Mouse (Mus musculus): ENCODE data around the gene Apof.
"Not testable (repeated sequence)": the region's sequence is repeated elsewhere in the genome, so short reads cannot be mapped to it uniquely, and the experiment has no call there.

Gene Apof

DNA sequence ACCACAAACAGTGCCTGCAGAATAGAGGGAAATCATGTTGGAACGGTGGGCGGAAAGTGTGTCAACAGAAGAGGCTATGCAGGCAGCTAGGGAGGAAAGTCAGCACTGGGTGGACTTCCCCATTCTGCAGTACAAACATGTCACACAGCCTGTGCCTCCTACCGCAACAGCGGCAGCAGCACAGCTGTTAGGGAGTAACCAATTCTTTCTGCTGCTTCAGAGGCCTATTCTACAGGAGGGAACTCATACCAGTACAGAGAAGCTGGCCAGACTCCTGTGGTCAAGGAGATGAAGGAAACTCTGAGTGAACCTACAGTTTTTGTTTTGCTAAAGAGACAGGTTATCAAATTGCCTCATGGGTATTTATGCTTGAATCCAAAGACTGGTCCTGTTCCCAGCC is 9.5 kb upstream of the Apof start:
- DNase-seq (ENCODE audit: low read depth, low spot score): no peak

DNA sequence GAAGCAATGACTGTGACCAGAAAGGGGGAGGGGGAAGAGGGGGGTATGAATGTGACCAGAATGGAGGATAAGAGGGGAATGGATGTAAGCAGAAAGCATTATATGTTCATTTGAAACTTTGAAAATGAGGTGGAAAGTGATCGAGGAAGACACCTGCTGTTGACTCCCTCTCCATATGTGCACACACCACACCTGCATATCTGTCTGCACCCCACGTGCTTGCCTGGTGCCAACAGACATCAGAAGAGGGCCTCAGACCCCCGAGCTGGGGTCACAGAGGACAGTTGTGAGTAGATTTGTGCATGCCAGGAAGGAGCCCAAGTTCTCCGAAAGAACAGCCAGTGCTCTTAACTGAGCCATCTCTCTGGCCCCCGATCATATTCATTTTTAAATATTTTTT is 8.5 kb upstream of the Apof start:
- DNase-seq (ENCODE audit: low read depth, low spot score): no peak

DNA sequence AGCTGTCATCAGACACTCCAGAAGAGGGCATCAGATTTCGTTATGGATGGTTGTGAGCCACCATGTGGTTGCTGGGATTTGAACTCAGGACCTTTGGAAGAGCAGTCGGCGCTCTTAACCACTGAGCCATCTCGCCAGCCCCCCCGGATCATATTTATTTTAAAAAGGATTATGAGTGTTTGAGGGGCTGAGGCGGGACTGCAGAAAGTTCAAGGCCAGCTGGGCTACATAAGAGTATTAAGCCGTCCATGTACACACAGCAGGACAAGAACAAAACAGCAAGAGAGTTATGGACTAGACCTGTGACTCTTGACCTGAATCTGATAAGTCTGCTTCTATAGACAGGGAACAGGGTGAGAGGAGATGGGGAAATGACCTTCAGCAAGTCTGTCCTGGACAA is 8.1 kb upstream of the Apof start:
- not testable (repeated sequence) for DNase-seq (ENCODE audit: low read depth, low spot score)

DNA sequence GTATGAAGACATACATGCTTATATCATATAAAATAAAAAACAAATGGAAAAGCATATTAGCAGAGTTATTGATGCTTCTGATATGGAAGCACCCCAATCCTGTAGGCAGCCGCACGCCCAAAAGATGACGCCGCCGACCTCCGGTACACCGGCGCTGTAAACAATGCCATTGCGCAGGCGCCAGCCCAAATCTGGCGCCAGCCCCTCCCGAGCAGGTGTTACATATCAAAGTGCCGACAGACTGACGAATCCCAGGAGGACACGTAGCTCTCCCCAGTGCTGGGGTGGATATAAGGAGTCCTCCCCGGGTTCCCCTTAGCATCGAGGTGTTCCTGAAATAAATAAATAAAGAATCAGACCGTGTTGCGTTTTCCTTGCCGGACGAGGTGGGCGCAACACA is 6.2 kb upstream of the Apof start:
- DNase-seq (ENCODE audit: low read depth, low spot score): peak; percentile 90

DNA sequence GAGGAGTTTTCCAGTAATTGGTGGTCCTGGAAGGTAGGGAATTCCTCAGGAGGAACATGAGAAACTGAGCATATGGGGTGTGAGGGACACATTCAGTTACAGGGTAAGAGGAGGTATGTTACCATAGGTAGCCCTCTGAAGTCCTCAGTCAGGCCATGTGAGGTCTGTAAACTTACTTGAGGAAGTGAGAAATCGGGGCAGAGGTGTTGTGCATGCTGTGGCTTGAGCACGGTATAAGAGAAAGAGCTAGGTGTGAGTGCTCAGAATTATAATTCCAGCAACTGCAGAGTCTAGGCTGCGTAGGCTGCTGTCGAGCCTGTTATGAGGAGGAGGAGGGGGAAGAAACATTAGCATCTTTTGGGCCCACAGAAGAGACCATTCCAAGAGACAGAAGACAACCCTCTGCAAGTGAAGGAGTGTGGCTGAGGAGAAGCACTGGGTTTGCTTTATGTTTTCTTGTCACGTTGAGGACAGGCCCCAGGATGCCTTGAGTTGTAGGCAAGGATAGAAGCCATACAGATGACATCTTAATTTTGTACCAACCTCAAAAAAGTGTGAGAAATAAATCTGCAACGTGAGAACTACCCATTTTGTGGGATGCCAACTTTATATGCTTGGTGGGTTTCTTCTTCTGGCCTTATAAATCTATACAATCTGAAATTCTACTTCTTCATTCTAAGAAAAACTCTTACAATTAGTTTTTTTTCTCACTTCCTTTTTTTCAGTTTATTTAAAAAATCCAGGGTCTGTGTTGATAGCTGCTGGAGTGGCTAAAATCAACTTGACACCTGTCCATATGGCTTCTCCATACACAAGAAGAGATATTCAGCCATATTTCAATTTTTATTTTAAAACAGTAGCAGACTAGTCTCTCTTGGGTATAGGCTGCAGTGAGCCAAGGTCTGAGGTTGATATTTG is 4.8 kb upstream of the Apof start:
- no peak for DNase-seq (ENCODE audit: low read depth, low spot score)

DNA sequence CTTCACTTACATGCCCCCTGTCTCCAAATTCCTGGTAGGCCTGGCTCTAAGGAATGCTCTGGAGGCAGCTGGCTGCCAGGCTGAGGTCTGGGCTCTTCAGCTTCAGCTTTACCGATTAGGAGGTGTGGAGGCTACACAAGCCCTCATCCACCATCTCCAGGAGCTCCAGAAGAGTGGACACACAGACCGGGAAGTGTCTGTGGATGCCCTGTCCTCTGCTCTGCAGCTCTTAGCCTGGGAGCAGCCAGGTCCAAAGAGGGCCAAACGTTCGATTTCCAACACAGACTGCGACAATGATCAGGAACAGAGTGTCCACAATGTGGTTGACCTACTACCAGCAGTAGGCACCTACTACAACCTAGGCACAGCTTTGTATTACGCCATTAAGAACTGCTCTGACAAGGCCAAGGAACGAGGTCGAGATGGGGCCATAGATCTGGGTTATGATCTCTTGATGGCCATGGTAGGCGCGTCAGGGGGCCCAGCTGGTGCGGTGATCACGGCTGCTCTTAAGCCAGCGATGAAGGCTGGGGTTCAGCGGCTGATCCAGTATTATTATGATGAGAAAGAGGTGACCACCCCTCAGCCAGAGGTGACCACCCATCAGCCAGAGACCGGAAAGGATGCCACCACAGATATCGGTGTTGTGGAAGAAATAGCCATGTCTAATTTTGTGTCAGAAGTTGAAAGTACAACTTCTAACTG is 887 bp downstream of the Apof start:
- no peak for DNase-seq (ENCODE audit: low read depth, low spot score)

DNA sequence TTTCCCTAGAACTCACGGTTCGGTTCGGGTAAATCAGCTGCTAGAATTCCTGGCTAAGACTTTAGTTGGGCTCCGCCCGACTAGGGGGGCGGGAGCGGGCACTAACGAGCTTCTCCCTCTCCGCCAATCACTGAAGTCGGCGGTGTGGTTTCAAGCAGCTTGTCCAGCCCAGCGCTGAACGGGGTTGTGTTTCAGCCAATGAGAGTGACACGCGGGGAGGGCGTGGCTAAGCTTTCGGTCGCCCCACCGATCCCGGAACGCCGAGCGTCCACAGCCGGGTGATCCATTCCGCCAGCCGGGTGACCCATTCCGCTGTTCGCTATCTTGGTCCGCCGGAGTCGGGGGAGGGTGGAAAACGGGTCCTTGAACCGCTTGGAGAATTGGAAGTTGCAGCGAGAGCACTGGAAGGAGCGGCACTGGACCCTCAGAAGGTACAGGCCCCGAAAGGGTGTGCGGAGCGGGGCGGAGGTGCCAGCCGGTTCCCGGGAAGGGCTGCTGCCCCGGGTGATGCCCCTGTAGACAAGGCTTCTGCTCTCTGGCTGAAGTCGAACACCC is 1.9 kb downstream of the Apof start, which contains the start of gene Stat2:
Gene Stat2 (plus strand): TSS at position 273 of the 555 bp plus-strand sequence.
- peak; percentile 99 for DNase-seq (ENCODE audit: low read depth, low spot score)

DNA sequence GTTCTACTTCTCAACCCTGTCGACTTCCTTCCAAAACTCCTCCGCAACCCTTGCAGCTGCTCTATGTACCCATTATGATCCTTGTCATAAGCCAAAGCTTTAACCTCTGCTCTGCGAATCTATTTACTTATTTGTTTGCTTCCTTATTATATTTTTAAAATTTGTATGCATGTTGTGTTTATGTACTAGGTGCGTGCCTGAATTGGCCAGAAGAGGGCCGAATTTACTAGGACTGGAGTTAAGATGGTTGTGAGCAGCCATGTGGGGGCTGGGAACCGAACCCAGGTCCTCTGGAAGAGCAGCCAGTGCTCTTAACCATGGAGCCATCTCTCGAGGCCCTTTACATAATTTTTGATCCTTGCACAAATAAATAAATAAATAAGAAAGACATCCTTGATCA is 2.4 kb downstream of the Apof start:
- peak; percentile 70 for DNase-seq (ENCODE audit: low read depth, low spot score)

DNA sequence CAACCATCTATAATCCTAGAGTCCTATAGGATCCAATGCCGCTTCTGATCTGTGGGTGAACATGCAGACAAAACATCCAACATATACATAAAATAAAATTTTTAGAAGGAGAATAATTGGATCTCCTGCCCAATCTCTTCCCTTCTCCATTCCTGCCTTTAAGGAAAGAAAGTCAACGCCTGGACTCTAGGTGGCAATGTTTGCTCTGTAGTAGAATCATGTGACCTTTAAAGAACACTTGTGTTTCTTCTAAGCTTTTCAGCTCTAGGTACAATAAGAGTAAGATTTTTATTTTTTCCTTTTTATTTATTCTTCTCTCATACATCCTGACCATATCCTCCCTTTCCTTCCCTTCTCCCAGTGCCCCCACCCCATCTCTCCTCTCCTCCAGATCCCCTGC is 3.4 kb downstream of the Apof start:
- no peak for DNase-seq (ENCODE audit: low read depth, low spot score)

DNA sequence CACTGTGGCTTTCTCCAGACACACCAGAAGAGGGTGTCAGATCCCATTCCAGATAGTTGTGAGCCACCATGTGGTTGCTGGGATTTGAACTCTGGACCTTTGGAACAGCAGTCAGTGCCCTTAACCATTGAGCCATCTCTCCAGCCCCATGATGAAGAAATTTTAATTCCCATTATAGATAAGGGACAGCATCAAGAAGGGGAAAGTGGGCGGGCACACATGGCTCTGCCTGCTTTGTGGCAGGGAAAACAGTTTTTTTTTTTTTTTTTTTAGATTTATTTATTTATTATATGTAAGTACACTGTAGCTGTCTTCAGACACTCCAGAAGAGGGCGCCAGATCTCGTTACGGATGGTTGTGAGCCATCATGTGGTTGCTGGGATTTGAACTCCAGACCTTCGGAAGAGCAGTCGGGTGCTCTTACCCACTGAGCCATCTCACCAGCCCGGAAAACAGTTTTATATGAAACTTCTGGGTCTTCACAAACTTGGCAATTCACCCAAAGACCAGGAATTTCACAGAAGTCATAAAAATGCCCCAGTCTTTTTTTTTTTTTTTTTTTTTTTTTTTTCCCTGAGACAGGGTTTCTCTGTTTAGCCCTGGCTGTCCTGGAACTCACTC is 4.5 kb downstream of the Apof start:
- not testable (repeated sequence) for DNase-seq (ENCODE audit: low read depth, low spot score)

DNA sequence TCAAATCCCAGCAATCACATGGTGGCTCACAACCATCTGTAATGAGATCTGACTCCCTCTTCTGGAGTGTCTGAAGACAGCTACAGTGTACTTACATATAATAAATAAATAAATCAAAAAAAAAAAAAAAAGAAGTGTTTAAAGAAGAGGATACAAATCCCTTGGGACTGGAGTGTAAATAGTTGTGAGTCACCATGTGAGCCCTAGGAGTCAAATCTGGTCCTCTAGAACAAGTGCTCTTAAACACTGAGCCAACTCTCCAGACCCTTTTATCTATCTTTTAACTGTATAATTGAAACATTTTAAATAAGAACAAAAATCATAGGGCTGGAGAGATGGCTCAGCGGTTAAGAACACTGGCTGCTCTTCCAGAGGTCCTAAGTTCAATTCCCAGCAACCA is 6.9 kb downstream of the Apof start:
- DNase-seq (ENCODE audit: low read depth, low spot score): not testable (repeated sequence)

DNA sequence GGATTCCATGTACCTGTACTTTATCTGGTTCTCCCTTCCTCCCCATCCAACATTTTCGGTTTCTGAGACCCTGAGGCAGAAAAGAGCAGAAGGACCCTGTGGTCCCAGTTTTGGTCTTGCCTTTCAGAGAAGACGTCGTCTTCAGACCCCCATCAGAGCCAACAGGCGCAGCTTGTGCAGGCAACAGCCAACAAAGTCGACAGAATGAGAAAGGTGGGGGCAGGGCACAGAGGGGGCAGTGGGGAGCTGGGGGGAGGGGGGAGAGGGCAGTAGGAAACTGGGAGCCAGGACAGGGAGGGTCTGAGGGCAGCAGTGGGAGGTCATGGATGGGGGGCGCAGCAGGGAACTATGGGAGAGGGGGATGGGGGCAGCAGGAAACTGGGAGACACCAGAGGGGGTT is 9.7 kb downstream of the Apof start:
- no peak for DNase-seq (ENCODE audit: low read depth, low spot score)

DNA sequence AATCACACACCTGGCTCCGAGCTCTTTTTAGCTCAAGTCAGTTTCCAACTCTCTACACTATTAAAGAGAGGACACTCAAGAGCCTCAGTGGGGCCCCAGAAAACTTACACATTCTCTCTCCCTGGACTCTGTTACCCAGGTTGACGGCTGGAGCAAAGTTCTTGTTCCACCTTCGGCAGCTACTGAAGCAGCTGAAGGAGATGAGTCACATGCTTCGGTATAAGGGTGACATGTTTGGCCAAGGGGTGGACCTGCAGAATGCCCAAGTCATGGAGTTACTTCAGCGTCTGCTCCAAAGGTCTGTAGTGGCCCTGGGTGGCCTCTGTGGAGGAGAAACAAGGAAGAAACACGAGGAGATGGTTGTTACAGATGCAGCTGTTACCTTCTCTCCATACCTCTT is 12.5 kb downstream of the Apof start:
- DNase-seq (ENCODE audit: low read depth, low spot score): no peak

DNA sequence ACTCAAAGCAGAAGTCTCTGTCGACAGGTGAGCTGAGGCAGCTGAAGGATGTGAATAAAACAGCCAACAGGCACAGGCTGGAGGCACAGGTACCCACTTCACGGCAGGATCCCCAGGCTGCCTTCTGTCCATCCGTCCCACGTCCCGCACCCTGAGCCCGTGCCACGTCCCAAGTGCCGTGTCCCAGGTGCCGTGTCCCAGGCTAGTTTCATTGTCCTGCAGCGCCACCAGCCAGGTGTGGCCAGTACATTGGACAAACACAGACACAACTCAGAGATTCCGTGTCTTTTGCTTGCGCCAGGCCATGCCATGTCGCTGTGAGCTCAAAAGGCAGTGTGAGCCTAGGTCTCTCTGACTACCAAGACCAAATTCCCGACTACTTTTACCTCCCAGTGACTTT is 13.2 kb downstream of the Apof start:
- peak; percentile 32 for DNase-seq (ENCODE audit: low read depth, low spot score)

DNA sequence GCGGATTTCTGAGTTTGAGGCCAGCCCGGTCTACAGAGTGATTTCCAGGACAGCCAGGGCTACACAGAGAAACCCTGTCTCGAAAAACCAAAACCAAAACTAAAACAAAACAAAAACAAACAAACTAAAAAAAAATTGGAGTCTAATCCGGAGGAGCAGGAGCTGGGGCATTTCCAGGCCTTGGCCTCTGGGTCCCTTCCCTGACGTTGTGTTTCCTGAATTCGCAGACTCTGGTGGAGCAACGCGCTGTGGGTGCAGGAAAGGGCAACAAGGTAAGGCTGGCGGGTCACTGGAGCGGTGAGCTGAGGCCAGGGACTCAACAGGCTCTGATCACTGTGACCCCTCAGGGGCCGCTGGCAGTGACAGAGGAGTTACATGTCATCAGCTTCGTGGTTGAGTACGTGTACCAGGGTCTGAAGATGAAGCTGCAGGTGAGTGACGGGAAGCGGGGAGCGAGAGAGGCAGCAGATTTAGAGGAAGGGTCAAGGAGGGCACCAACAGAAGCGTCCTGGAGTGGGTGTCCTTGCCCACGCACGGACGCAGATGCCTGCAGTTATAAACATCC is 14.5 kb downstream of the Apof start:
- no peak for DNase-seq (ENCODE audit: low read depth, low spot score)

DNA sequence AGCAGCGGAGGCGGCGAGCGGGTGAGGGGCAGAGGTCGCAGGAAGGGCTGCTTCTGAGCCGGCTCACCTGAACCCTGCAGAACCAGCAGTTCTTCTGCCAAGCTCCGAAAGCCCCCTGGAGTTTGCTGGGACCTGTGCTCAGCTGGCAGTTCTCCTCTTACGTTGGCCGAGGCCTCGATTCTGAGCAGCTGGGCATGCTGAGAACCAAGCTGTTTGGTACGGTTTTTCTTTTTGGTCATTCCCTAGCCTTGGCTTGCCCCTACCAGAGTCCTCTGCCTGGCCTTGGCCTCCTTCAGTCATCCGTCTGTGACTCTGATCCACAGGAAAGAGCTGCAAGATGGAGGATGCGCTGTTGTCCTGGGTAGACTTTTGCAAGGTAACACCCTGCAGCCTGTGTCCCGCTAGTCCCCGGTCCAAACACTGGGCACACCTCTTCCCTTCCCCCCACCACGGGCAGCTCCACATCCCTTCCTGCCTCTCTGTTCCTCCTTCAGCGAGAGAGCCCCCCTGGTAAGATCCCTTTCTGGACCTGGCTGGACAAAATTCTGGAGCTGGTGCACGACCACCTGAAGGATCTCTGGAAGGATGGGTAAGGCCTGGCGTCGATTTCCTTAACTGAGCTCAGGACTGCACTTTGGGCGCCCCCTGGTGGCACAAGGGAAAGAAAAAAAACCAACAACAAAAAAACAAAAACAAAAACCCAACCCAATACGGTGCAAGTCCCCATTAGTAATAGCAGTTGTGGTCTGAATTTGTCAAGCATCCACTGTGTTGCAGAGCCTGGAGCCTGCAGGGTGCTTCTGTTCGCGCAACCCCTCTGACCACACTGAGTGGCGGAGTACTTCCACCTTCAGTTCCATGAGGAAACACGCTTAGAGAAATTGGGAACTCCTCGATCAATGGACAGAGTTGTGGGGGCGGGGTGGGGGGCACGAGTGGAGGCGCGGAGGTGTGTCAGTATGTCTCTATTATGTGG is 15.4 kb downstream of the Apof start:
- DNase-seq (ENCODE audit: low read depth, low spot score): peak; percentile 91

DNA sequence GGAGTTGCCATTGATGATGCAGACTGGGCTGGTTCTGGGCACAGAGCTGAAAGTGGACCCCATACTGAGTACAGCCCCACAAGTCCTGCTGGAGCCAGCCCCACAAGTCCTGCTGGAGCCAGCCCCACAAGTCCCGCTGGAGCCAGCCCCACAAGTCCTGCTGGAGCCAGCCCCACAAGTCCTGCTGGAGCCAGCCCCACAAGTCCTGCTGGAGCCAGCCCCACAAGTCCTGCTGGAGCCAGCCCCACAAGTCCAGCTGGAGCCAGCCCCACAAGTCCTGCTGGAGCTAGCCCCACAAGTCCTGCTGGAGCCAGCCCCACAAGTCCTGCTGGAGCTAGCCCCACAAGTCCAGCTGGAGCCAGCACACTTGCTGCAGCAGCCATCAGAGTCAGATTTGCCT is 22.1 kb downstream of the Apof start:
- DNase-seq (ENCODE audit: low read depth, low spot score): not testable (repeated sequence)

DNA sequence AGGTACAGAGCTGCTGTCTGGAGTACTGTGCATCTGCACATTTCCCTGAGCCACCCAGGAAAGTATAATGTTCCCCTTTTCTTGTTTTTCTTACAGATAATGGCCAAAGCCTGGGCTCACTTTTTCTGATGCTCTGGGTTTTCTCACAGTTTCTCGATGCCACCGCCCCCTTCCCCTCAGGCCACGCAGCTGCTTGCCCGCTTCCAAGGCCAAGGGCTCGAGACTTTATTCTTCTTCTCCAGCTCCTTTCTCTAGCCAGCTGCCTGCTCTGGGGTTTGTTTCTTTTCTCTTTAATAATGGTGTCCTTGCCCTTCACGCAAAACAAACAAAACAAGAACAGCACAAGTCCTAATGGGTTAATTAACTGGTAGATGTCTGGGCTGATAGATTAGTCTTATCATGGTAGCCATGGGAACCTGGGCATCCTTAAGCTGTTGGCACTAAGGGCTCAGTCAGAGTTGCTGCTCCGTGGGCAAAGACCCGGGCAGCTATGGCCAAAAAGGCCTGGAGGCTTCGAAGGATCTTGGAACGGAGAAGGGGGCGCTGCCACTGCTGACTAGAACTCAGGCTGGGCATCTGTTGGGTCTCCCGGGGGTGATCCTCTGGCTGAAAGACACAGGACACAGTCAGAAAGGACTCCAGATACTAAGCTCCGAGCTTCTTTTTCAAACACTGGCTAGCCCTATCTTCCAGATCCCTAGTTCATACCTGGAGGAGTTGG is 28.1 kb downstream of the Apof start:
- no peak for DNase-seq (ENCODE audit: low read depth, low spot score)

DNA sequence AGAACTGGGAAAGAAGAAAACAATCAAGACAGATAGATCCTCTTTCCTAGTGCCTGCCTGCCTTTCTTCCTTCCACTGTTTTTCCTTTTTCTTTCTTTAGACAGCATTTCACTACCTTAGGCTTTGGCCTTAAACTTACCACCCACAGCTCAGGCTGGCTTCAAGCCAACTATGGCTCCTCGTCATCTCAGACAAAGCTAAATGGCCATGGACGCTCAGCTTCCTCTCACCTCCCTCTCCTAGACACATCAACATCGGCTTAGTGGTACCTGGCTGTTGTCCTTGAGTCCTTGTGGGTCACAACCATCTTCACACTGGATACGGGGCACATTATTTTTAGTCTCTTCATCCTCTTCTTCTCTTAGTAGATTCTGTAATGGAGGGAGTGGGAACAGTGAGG is 28.8 kb downstream of the Apof start:
- no peak for DNase-seq (ENCODE audit: low read depth, low spot score)

DNA sequence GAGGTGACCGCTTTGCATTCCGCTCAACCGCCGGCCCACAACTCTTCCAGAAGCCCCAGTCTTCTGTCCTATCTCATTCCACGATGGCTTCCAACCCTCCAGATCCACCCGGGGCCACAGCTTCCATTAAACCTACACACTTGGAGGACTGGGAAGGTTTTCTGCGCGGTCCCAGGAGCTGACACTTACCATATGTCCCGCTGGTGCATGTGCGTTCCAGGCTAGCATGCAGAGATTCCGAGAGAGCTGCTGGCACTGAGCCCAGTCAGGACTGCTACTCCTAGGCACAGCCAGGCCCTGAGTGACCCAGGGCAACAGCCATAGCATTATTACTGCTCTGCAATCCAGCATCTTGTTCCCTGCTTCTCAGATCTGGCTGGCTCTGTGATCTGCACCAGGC is 29.2 kb downstream of the Apof start:
- DNase-seq (ENCODE audit: low read depth, low spot score): no peak

All from R1 (cell line).